ENCODE assay signal across 8 mouse cellular contexts in the genomic region with DNA sequence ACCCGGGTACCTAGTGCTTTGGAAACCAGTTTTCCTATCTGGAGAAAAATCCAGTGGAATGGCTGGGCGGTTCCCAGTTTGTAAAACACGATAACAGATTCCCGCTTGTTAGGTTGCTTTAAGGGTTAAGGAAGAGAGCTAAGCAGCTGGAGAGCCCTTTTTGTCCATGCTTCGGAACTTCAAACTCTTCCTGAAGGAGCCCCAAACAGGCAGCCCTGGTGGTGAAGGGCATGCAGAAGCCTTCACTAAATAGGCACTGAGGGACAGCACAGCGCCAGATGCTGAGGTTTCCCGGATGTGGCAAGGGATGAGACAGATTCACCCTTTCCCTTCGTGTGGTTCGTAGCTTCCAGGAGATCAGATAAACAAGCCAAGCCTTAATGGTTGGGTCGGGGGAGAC. TPM values are rescaled to one million over a fixed set of nuclear protein-coding genes. Genes with fewer than 3 reads are reported as not detected.
A peak's percentile ranks its signal among the peaks of the same experiment; 100 is the strongest.
DNase-seq lines count a peak whose midpoint lies in the region; ATAC-seq and TF ChIP-seq lines count a peak whose summit lies in the region.

No protein-coding gene starts in this region.

- WGBS in heart, embryonic 11.5 days (ENCODE audit: insufficient replicate concordance): 5% methylated on average over 10 of the region's 10 CpGs
- 6% methylated on average over 10 of the region's 10 CpGs for WGBS in forebrain, embryonic 14.5 days

- no peak for DNase-seq in heart, postnatal 14 days
- peak; percentile 17 for DNase-seq in forebrain, embryonic 14.5 days (ENCODE audit: low spot score)
- DNase-seq in lung, postnatal 4 days: peak; percentile 45 to 65
- no peak for DNase-seq in urinary bladder, postnatal 4 days (ENCODE audit: low spot score in 2 of 2)
- no peak for DNase-seq in spleen, adult 18-20 months
- DNase-seq in frontal cortex, postnatal 36 days (ENCODE audit: low spot score in 2 of 2): no peak

- peaks cover 22% of the 10 kb centered on the region for H3K4me1 ChIP-seq in heart, embryonic 11.5 days (ENCODE audit: control insufficient read depth, insufficient read depth, low read length)
- H3K4me1 ChIP-seq in ES-Bruce4 (ENCODE audit: control insufficient read depth, insufficient read depth, low read length): peaks cover 2% of the 10 kb centered on the region
- H3K4me1 ChIP-seq in forebrain, embryonic 14.5 days (ENCODE audit: control insufficient read depth, insufficient read depth, low read length): peaks cover 22% of the 10 kb centered on the region

- peak overlapping the region; percentile 76 for H3K4me3 ChIP-seq in heart, embryonic 11.5 days (ENCODE audit: low read depth, low read length)
- no peak overlapping the region for H3K4me3 ChIP-seq in ES-Bruce4 (ENCODE audit: low read depth, low read length)
- peak overlapping the region; percentile 13 for H3K4me3 ChIP-seq in forebrain, embryonic 14.5 days (ENCODE audit: low read depth, low read length)

- TF ChIP-seq EP300 in ES-Bruce4 (IDR thresholded peaks at IDR 0.05; ENCODE audit: insufficient read depth, low read depth, low read length): no peak

- H3K4me2 ChIP-seq in heart, embryonic 11.5 days: peak overlapping the region; percentile 91
- H3K4me2 ChIP-seq in forebrain, embryonic 14.5 days (ENCODE audit: low read length): peak overlapping the region; percentile 77

- no peak for ATAC-seq in heart, embryonic 11.5 days (replicated peaks; ENCODE audit: insufficient number of reproducible peaks, low FRiP score, low TSS enrichment)
- ATAC-seq in forebrain, embryonic 14.5 days: no peak

- peak overlapping the region; percentile 75 for H3K27ac ChIP-seq in heart, embryonic 11.5 days (ENCODE audit: low read depth, low read length)
- H3K27ac ChIP-seq in ES-Bruce4 (ENCODE audit: insufficient read depth, low read length): no peak overlapping the region
- H3K27ac ChIP-seq in forebrain, embryonic 14.5 days (ENCODE audit: low read depth, low read length): peak overlapping the region; percentile 73; the same call in 1 of the 2 replicates

- H3K27me3 ChIP-seq in heart, embryonic 11.5 days (ENCODE audit: control insufficient read depth, insufficient read depth, low read length): peaks cover 4% of the 10 kb centered on the region; the same call in 1 of the 2 replicates
- H3K27me3 ChIP-seq in ES-Bruce4 (ENCODE audit: control insufficient read depth, insufficient read depth, low read length, poor library complexity, severe bottlenecking): no peaks in the 10 kb centered on the region
- no peaks in the 10 kb centered on the region for H3K27me3 ChIP-seq in forebrain, embryonic 14.5 days (replicated peaks; ENCODE audit: control insufficient read depth, insufficient read depth, low read length)

- intact Hi-C loops in heart, postnatal 14 days (cut with DNase I): no loop called here

- H3K9ac ChIP-seq in heart, embryonic 11.5 days (ENCODE audit: low read depth, low read length): peak overlapping the region; percentile 91
- peak overlapping the region; percentile 28; the same call in 1 of the 2 replicates for H3K9ac ChIP-seq in ES-Bruce4 (ENCODE audit: low read depth, poor library complexity, severe bottlenecking)
- H3K9ac ChIP-seq in forebrain, embryonic 14.5 days (ENCODE audit: low read length): peak overlapping the region; percentile 40; the same call in 1 of the 2 replicates

- H3K9me3 ChIP-seq in heart, embryonic 11.5 days (replicated peaks; ENCODE audit: control insufficient read depth, low read length): peaks cover 2% of the 10 kb centered on the region; the same call in 1 of the 2 replicates
- no peaks in the 10 kb centered on the region; the same call in 1 of the 2 replicates for H3K9me3 ChIP-seq in ES-Bruce4 (replicated peaks; ENCODE audit: control insufficient read depth, insufficient read depth, low read length, poor library complexity, severe bottlenecking)
- no peaks in the 10 kb centered on the region for H3K9me3 ChIP-seq in forebrain, embryonic 14.5 days (replicated peaks; ENCODE audit: control insufficient read depth, low read length)

- H3K36me3 ChIP-seq in heart, embryonic 11.5 days (ENCODE audit: control insufficient read depth, insufficient read depth, low read length): peaks cover 9% of the 10 kb centered on the region; the same call in 1 of the 2 replicates
- peaks cover 3% of the 10 kb centered on the region; the same call in 1 of the 2 replicates for H3K36me3 ChIP-seq in ES-Bruce4 (ENCODE audit: control insufficient read depth, insufficient read depth, low read length, poor library complexity, severe bottlenecking)
- no peaks in the 10 kb centered on the region for H3K36me3 ChIP-seq in forebrain, embryonic 14.5 days (ENCODE audit: control insufficient read depth, insufficient read depth, low read length)

- TF ChIP-seq CTCF in ES-Bruce4 (IDR thresholded peaks at IDR 0.05; ENCODE audit: low read depth, low read length): no peak

- no peak for TF ChIP-seq POLR2A in ES-Bruce4 (IDR thresholded peaks at IDR 0.05; ENCODE audit: insufficient read depth, low read length)

RNA-seq across cellular contexts. Expression of gene Fbln1, which starts 2.6 kb away (rescaled TPM):
- polyA plus RNA-seq in heart, embryonic 11.5 days (2014; fragmentation: Nextera tagmentation; extraction: Ambion mirVana): 145 and 163 TPM in 2 replicates
- total RNA-seq in heart, postnatal 14 days (2021): 10 to 100 TPM; 60.9 to 78.2 TPM
- polyA plus RNA-seq in ES-Bruce4 (2011; ENCODE audit: insufficient read depth, insufficient read length, low read depth, missing spikeins): 48.1 and 51.7 TPM in 2 replicates
- polyA plus RNA-seq in forebrain, embryonic 14.5 days (2014; fragmentation: Nextera tagmentation; extraction: Ambion mirVana): 48.9 and 52.1 TPM in 2 replicates

Comparison
In these comparisons a context has a peak if more than half of its experiments do, and no peak if none do; other contexts are left out.
1. H3K9ac ChIP-seq: peak in every context shown above with its lines; median percentile 91 in heart, embryonic 11.5 days; 40 in forebrain, embryonic 14.5 days; 28 in ES-Bruce4.
2. DNase-seq: peak in forebrain, embryonic 14.5 days (single experiment) and lung, postnatal 4 days (2 of 2); none in heart, postnatal 14 days (0 of 2), urinary bladder, postnatal 4 days (0 of 2), spleen, adult 18-20 months (0 of 2) and frontal cortex, postnatal 36 days (0 of 2).